Mouse (Mus musculus) neural tube, embryonic 12.5 days (tissue): ENCODE measurements around the gene Dbr1. TPM values are rescaled to one million over a fixed set of nuclear protein-coding genes. Genes with fewer than 3 reads are reported as not detected.
A peak's percentile ranks its signal among the peaks of the same experiment; 100 is the strongest.

Experiments used
- ATAC-seq: fragments of 200-750 bp; cut with Nextera tagmentation; 2 replicates; pipeline ENCODE4 v1.8.0; 2017; ENCODE audit warnings: low read depth, mild to moderate bottlenecking, moderate TSS enrichment, moderate library complexity; ENCODE audit not compliant: low FRiP score
- H3K27ac ChIP-seq: fragments of 300-500 bp; sonication (generic); 2 replicates; pipeline ENCODE4 v1.5.1; 2016
- H3K27me3 ChIP-seq: fragments of 300-500 bp; sonication (generic); replicated peaks from 2 replicates; pipeline ENCODE4 v1.6.1; 2016; ENCODE audit warnings: mild to moderate bottlenecking
- H3K36me3 ChIP-seq: fragments of 300-500 bp; sonication (generic); 2 replicates; pipeline ENCODE4 v1.6.1; 2016; ENCODE audit warnings: mild to moderate bottlenecking
- H3K4me1 ChIP-seq: fragments of 300-500 bp; sonication (generic); 2 replicates; pipeline ENCODE4 v1.6.1; 2016
- H3K4me2 ChIP-seq: fragments of 300-500 bp; sonication (generic); replicated peaks from 2 replicates; pipeline ENCODE4 v1.6.1; 2016; ENCODE audit warnings: mild to moderate bottlenecking
- H3K4me3 ChIP-seq: fragments of 300-500 bp; sonication (generic); 2 replicates; pipeline ENCODE4 v1.5.1; 2016
- H3K9ac ChIP-seq: fragments of 300-500 bp; sonication (generic); 2 replicates; pipeline ENCODE4 v1.6.1; 2016; ENCODE audit warnings: mild to moderate bottlenecking
- H3K9me3 ChIP-seq: fragments of 300-500 bp; sonication (generic); 2 replicates; pipeline ENCODE4 v1.6.1; 2016; ENCODE audit warnings: mild to moderate bottlenecking
- WGBS: fragments of 180-500 bp; shearing (Covaris S2); methylation state at CpG from one replicate; pipeline ENCODE4 v1.1.7; 2016; 5-methylcytosine and 5-hydroxymethylcytosine counted together
- polyA plus RNA-seq: library from polyadenylated mRNA; unstranded; fragments of >200 nt; fragmentation: Nextera tagmentation; extraction: Ambion mirVana; gene quantifications from 2 replicates; pipeline ENCODE4 v1.2.1, GENCODE M21; 2016

Gene Dbr1
- 28.1 and 28.8 TPM in 2 replicates for polyA plus RNA-seq

GRCm38 (mm10) chr9:99575677-99576480 is at the start of gene Dbr1:
Gene Dbr1, plus strand, starts transcription at chr9:99575799.
- peak within 1 kb of the TSS; percentile 94 for H3K4me3 ChIP-seq
- H3K9ac ChIP-seq, result peak within 1 kb of the TSS; percentile 91
- peak within 1 kb of the TSS; percentile 82 for H3K4me2 ChIP-seq
- H3K27me3 ChIP-seq, result no peaks in the 10 kb centered on the region; the same call in 1 of the 2 replicates
- ATAC-seq, result peak; percentile 96
- H3K36me3 ChIP-seq, result peaks cover 6% of the 10 kb centered on the region
- H3K27ac ChIP-seq, result peak within 1 kb of the TSS; percentile 47; the same call in 1 of the 2 replicates
- peaks cover 11% of the 10 kb centered on the region for H3K4me1 ChIP-seq
- H3K9me3 ChIP-seq, result no peaks in the 10 kb centered on the region
- under 1% methylated on average over 57 of the region's 57 CpGs for WGBS

DNA sequence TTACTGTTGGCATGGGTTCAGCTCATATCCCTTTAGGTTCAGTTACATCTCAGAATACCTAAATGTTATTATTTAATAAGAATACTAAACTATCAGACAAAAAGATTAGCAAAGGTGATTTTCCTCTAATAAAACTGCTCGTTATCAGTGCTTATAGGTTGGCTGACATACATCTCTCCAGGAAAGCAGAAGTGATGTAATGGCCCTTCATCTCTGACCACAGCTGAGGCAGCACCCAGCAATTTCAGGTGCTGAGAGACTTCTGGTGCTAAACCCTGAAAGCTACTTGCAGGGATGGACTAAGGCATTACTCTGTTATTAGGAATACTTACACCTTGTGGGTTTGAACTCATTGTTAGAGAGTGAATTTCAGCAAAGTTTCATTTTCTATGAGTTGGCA is 43.7 kb upstream of the Dbr1 start:
- H3K36me3 ChIP-seq, result peaks cover 48% of the 10 kb centered on the region

DNA sequence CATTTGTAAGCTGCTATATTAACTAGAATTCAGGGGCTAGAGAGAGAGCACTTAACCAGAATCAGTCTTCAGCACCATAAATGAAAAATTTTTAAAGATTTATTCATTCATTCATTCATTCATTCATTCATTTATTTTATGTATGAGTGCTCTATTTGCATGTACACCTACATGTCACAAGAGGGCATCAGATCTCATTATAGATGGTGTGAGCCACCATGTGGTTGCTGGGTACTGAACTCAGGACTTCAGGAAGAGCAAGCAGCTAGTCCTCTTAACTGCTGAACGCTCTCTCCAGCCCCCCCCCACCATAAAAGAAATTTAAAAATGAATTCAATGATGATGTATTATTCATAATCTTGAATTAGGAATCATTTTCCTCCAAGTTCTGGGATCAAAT is 29.3 kb upstream of the Dbr1 start:
- Histone ChIP-seq H3K27me3 (no peaks in the 10 kb centered on the region), H3K4me2 (no peak overlapping the region), H3K9ac (no peak overlapping the region), H3K27ac (no peak overlapping the region), H3K9me3 (no peaks in the 10 kb centered on the region), H3K4me3 (no peak overlapping the region), H3K36me3 (no peaks in the 10 kb centered on the region), H3K4me1 (no peaks in the 10 kb centered on the region; the same call in 1 of the 2 replicates)
- WGBS, result 94% methylated on average over 1 of the region's 1 CpGs
- no peak for ATAC-seq

More for the DNA sequence above, 43.7 kb upstream of the Dbr1 start:
- Histone ChIP-seq H3K9ac (no peak overlapping the region), H3K9me3 (no peaks in the 10 kb centered on the region), H3K4me1 (no peaks in the 10 kb centered on the region), H3K27ac (no peak overlapping the region), H3K4me3 (no peak overlapping the region), H3K27me3 (no peaks in the 10 kb centered on the region), H3K4me2 (no peak overlapping the region)
- no peak for ATAC-seq
- 96% methylated on average over 1 of the region's 1 CpGs for WGBS

DNA sequence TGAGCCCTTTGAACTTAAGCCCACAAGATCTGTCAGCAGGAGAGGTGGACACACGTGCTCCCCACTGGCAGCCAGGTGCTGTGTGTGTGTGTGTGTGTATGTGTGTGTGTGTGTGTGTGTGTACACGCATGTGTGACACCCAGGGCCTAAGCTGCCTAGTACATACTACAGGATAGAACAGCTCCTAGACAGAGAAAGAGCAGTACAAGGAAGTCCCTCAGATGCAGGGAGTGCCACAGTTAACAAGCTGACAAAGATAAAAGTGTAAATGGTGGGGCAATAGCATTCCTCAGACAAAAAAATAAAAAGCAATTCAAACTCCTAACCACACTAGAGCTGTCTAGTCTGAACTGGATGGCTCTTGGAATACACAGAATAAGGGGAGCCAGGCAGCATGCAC is 23.5 kb upstream of the Dbr1 start:
- no peaks in the 10 kb centered on the region for H3K27me3 ChIP-seq
- ATAC-seq, result no peak
- 55% methylated on average over 2 of the region's 2 CpGs for WGBS

GRCm38 (mm10) chr9:99553049-99553448 is 22.6 kb upstream of the Dbr1 start:
- H3K27ac ChIP-seq, result no peak overlapping the region
- no peaks in the 10 kb centered on the region for H3K36me3 ChIP-seq
- no peak overlapping the region for H3K4me3 ChIP-seq
- ATAC-seq, result no peak
- no peaks in the 10 kb centered on the region for H3K4me1 ChIP-seq
- H3K4me2 ChIP-seq, result no peak overlapping the region
- WGBS, result 96% methylated on average over 2 of the region's 2 CpGs
- no peaks in the 10 kb centered on the region for H3K9me3 ChIP-seq
- H3K27me3 ChIP-seq, result no peaks in the 10 kb centered on the region
- no peak overlapping the region for H3K9ac ChIP-seq

More for the DNA sequence above, 23.5 kb upstream of the Dbr1 start:
- Histone ChIP-seq H3K27ac (no peak overlapping the region), H3K4me2 (no peak overlapping the region), H3K4me3 (no peak overlapping the region), H3K36me3 (no peaks in the 10 kb centered on the region), H3K9ac (no peak overlapping the region), H3K9me3 (no peaks in the 10 kb centered on the region), H3K4me1 (no peaks in the 10 kb centered on the region)

GRCm38 (mm10) chr9:99554052-99554451 is 21.5 kb upstream of the Dbr1 start:
- Histone ChIP-seq H3K4me2 (no peak overlapping the region), H3K27ac (no peak overlapping the region), H3K9me3 (no peaks in the 10 kb centered on the region), H3K27me3 (no peaks in the 10 kb centered on the region), H3K36me3 (no peaks in the 10 kb centered on the region), H3K4me3 (no peak overlapping the region), H3K9ac (no peak overlapping the region), H3K4me1 (no peaks in the 10 kb centered on the region)
- ATAC-seq, result no peak

DNA sequence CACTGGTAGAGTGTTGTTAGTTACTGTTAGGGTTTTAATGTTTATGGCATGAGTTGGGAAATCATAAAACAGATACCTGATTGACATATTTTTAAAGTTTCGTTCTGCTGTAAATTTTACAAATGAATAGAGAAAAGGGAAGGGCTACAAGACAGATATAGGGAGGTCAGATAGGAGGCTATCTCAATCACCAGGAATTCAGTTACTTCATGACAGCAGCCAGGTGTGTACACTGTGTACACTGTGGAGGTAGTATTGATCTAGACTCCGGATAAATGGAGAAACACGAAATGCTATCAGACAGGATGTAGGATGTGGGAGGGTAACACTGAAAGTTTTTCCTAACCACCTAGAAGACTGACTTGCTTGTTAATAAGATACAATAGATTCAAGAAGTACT is 20.3 kb upstream of the Dbr1 start:
- Histone ChIP-seq H3K4me1 (no peaks in the 10 kb centered on the region), H3K27me3 (no peaks in the 10 kb centered on the region), H3K9ac (no peak overlapping the region), H3K9me3 (no peaks in the 10 kb centered on the region), H3K4me2 (no peak overlapping the region), H3K36me3 (no peaks in the 10 kb centered on the region), H3K27ac (no peak overlapping the region), H3K4me3 (no peak overlapping the region)
- WGBS, result 93% methylated on average over 3 of the region's 3 CpGs
- no peak for ATAC-seq

DNA sequence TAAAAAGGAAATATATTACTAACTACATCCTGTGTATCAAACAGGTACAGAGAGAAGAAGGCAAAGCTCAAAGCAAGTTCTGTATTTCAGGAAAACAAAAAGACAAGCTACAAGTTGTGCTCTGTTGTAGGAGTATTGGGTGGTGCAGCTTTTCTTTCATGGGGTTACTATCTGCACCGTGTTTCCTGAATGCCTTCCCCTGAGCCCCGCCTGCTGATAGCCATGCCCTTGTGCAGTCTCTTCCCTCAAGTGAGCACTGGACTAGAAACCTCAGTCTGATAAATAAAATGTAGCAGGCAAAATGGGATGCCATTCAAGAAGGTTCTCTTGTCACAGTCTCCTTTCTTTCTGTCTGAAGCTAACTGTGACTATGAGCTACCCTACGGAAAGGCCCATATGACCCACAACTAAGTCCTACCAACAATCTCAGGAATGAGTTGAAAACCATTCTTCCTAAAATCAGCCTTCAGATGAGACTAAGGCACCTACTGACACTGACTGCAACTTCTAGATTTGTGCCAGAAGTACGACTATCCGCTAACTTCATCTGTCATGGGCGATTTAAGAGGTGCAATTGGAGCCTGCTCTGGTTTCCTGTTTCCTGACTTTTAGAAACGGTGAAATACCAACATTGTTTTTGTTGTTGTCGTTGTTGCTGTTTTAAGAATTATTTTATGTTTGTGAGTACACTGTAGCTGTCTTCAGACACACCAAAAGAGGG is 17.9 kb upstream of the Dbr1 start:
- no peaks in the 10 kb centered on the region for H3K27me3 ChIP-seq
- WGBS, result 90% methylated on average over 8 of the region's 8 CpGs
- no peak for ATAC-seq

DNA sequence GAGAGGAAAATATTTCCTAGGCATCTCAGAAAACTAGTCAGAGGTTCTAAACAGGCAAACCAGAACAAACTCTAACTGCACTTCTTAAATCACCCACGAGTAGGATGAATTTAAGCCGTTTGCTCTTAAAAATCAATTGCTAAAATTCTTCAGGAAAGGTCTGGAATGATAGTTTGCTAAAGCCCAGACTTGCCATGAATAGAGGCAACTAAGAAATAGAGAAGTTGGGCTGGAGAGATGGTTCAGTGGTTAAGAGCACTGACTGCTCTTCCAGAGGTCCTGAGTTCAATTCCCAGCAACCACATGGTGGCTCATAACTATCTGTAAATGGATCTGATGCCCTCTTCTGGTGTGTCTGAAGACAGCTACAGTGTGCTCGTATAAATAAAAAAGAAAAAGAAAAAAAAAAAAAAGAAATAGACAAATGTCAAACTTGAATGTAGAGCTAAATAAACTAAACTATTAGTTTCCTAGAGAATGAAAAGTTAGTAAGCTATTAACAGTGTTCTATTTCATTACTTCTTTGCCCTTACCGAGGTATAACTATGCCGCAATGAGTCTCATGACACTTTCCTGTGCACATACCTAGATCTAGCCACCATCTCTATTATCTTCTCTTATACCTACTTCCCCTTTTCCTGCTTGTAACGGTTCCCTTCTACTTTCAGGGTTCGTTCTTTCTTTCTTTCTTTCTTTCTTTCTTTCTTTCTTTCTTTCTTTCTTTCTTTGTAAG is 16.6 kb upstream of the Dbr1 start:
- H3K9ac ChIP-seq, result no peak overlapping the region
- H3K4me3 ChIP-seq, result no peak overlapping the region
- no peaks in the 10 kb centered on the region for H3K36me3 ChIP-seq
- no peak for ATAC-seq
- H3K9me3 ChIP-seq, result no peaks in the 10 kb centered on the region
- H3K27ac ChIP-seq, result no peak overlapping the region
- H3K27me3 ChIP-seq, result no peaks in the 10 kb centered on the region
- no peak overlapping the region for H3K4me2 ChIP-seq
- WGBS, result 94% methylated on average over 7 of the region's 7 CpGs
- H3K4me1 ChIP-seq, result no peaks in the 10 kb centered on the region

More for the DNA sequence above, 17.9 kb upstream of the Dbr1 start:
- no peak overlapping the region for H3K27ac ChIP-seq
- no peak overlapping the region for H3K4me3 ChIP-seq
- H3K36me3 ChIP-seq, result no peaks in the 10 kb centered on the region
- no peaks in the 10 kb centered on the region for H3K9me3 ChIP-seq
- H3K4me2 ChIP-seq, result no peak overlapping the region
- no peak overlapping the region for H3K9ac ChIP-seq
- H3K4me1 ChIP-seq, result no peaks in the 10 kb centered on the region

- Histone ChIP-seq H3K27me3 (no peaks in the 10 kb centered on the region), H3K9me3 (no peaks in the 10 kb centered on the region), H3K27ac (no peak overlapping the region), H3K9ac (no peak overlapping the region), H3K36me3 (no peaks in the 10 kb centered on the region), H3K4me2 (no peak overlapping the region), H3K4me1 (no peaks in the 10 kb centered on the region), H3K4me3 (no peak overlapping the region)
- ATAC-seq, result no peak
These were observed 16.1 kb upstream of the Dbr1 start for GRCm38 (mm10) chr9:99559557-99559904.

- Histone ChIP-seq H3K27ac (no peak overlapping the region), H3K9ac (no peak overlapping the region), H3K4me2 (no peak overlapping the region), H3K27me3 (no peaks in the 10 kb centered on the region), H3K9me3 (no peaks in the 10 kb centered on the region), H3K4me3 (no peak overlapping the region), H3K36me3 (no peaks in the 10 kb centered on the region), H3K4me1 (no peaks in the 10 kb centered on the region)
- WGBS, result 93% methylated on average over 3 of the region's 3 CpGs
- ATAC-seq, result no peak
These were observed 15.2 kb upstream of the Dbr1 start for GRCm38 (mm10) chr9:99560389-99560788.

GRCm38 (mm10) chr9:99563714-99564113 is 11.9 kb upstream of the Dbr1 start:
- WGBS, result 29% methylated on average over 11 of the region's 11 CpGs
- H3K36me3 ChIP-seq, result no peaks in the 10 kb centered on the region
- ATAC-seq, result no peak
- H3K27me3 ChIP-seq, result no peaks in the 10 kb centered on the region
- H3K4me3 ChIP-seq, result no peak overlapping the region
- H3K9me3 ChIP-seq, result no peaks in the 10 kb centered on the region
- no peak overlapping the region for H3K27ac ChIP-seq
- H3K4me1 ChIP-seq, result peaks cover 9% of the 10 kb centered on the region
- no peak overlapping the region for H3K4me2 ChIP-seq
- no peak overlapping the region for H3K9ac ChIP-seq
